Mouse (Mus musculus) heart, adult 2 months (tissue): ENCODE results near the gene Efnb3.

ENCODE experiments used
- CTCF ChIP-seq: fragments of 200-600 bp; IDR thresholded peaks from 2 replicates; pipeline ENCODE4 v1.8.1; 2022; ENCODE audit warnings: antibody characterized with exemption, mild to moderate bottlenecking, moderate library complexity
- EP300 ChIP-seq: fragments of 200-500 bp; IDR thresholded peaks from 2 replicates; pipeline ENCODE4 v1.6.1; 2011; ENCODE audit warnings: low read depth, low read length, control low read depth; ENCODE audit not compliant: insufficient read depth
- POLR2A ChIP-seq: fragments of 200-500 bp; IDR thresholded peaks from 2 replicates; pipeline ENCODE4 v1.6.1; 2011; ENCODE audit warnings: mild to moderate bottlenecking, low read depth, low read length, control low read depth; ENCODE audit not compliant: insufficient read depth

DNA sequence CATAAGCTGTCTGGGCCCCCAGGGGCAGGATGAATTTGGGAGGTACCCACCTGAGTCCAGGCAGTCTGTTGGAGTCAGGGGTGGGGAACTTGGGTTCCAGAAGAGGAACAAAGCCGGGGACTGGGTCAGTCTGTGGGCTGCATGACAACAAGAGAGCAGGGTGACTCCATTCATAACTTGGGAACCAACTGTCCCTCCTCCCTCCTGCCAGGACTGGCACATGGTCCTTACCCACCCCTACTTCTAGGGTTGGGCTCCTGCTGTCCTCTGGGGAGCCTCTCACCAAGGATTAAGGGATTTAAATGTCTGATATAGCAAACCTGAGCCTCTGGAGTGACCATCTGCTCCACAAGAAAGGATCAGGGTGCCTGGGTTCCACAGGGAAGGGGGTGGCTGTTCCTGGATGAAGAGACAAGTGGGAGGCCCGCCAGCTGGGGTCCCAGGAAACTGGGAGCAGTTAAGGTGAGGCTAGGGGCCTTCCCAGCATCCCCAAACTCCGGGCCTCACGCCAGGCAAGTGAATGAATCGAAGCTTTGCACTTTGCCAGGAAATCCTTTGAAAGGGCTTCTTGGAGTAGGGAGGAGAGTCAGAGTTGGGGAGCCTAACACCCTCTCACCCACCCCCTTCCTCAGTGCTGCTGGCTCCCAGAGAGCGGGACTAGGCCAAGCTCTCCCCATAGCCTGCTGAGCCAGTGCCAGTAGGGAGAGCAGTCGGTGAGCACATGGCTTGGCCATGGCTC, 32.1 kb upstream of the Efnb3 start:
- TF ChIP-seq POLR2A (no peak), EP300 (no peak), CTCF (no peak)
